26 mouse cellular contexts compared by ENCODE assay signal in genomic region chr11:3278351-3278750, GRCm38 (mm10). TPM values are rescaled to one million over a fixed set of nuclear protein-coding genes. Genes with fewer than 3 reads are reported as not detected.
DNase-seq lines count a peak whose midpoint lies in the region; ATAC-seq lines count a peak whose summit lies in the region.
"Had no signal": no experiment of that assay in that cellular context is flagged by ENCODE, and none has a peak within 500 bp of the region (broad histone marks: within the 10 kb centered on the region; RNA-seq: fewer than 3 reads in every experiment).

No protein-coding gene starts in this region.

- H3K4me3 ChIP-seq in kidney, embryonic 15.5 days (replicated peaks): no peak overlapping the region
- H3K4me3 ChIP-seq: embryonic facial prominence, embryonic 13.5 days; embryonic facial prominence, embryonic 15.5 days; erythroblast, embryonic 14.5 days; forebrain, embryonic 10.5 days; forebrain, embryonic 12.5 days had no signal

- no peak overlapping the region for H3K4me2 ChIP-seq in kidney, embryonic 15.5 days
- H3K4me2 ChIP-seq: embryonic facial prominence, embryonic 13.5 days; embryonic facial prominence, embryonic 15.5 days; forebrain, embryonic 12.5 days had no signal

- H3K27ac ChIP-seq in kidney, embryonic 15.5 days: no peak overlapping the region
- H3K27ac ChIP-seq: embryonic facial prominence, embryonic 13.5 days; embryonic facial prominence, embryonic 15.5 days; forebrain, embryonic 10.5 days; forebrain, embryonic 12.5 days had no signal

- ATAC-seq in kidney, embryonic 15.5 days (replicated peaks; ENCODE audit: low FRiP score): no peak
- ATAC-seq: activated CD4-positive, CD25-positive, alpha-beta regulatory T cell, adult 4 months; CD4-positive, CD25-positive, alpha-beta regulatory T cell, adult 4 months; forebrain, embryonic 14.5 days; forebrain, embryonic 16.5 days had no signal

- H3K4me1 ChIP-seq in kidney, embryonic 15.5 days: no peaks in the 10 kb centered on the region
- H3K4me1 ChIP-seq: embryonic facial prominence, embryonic 13.5 days; embryonic facial prominence, embryonic 15.5 days; forebrain, embryonic 10.5 days; forebrain, embryonic 12.5 days had no signal

- 46% methylated on average over 5 of the region's 5 CpGs for WGBS in kidney, embryonic 15.5 days

- peak; percentile 2 for DNase-seq in kidney, postnatal 10 days
- DNase-seq in testis, postnatal 10 days (ENCODE audit: low spot score): peak; percentile 27
- DNase-seq in testis, postnatal 14 days (ENCODE audit: low spot score): no peak
- no peak for DNase-seq in gastrocnemius, adult 8-10 months (ENCODE audit: low spot score in 2 of 2)
- DNase-seq: adrenal gland, adult 8-10 months; adrenal gland, postnatal 14 days; adrenal gland, postnatal 36 days; B cell, adult 2 months; cerebellum, adult 11 months; cerebellum, adult 18-20 months; cerebellum, adult 8-10 months; cerebellum, adult 9-11 months; cerebellum, postnatal 14 days; cerebellum, postnatal 36 days; embryo, embryonic 11 days had no signal

- peaks cover 4% of the 10 kb centered on the region; the same call in 1 of the 2 replicates for H3K9me3 ChIP-seq in kidney, embryonic 15.5 days (replicated peaks)
- H3K9me3 ChIP-seq: embryonic facial prominence, embryonic 15.5 days had no signal

- H3K9ac ChIP-seq in kidney, embryonic 15.5 days: no peak overlapping the region
- H3K9ac ChIP-seq: embryonic facial prominence, embryonic 13.5 days; embryonic facial prominence, embryonic 15.5 days; forebrain, embryonic 12.5 days had no signal

- no peaks in the 10 kb centered on the region for H3K36me3 ChIP-seq in kidney, embryonic 15.5 days
- H3K36me3 ChIP-seq: embryonic facial prominence, embryonic 13.5 days; embryonic facial prominence, embryonic 15.5 days; forebrain, embryonic 10.5 days; forebrain, embryonic 12.5 days had no signal

- no peaks in the 10 kb centered on the region for H3K27me3 ChIP-seq in kidney, embryonic 15.5 days
- H3K27me3 ChIP-seq: CH12.LX; embryonic facial prominence, embryonic 13.5 days; embryonic facial prominence, embryonic 15.5 days; forebrain, embryonic 12.5 days had no signal

RNA-seq across cellular contexts. Expression of gene Patz1, which starts 10.3 kb away (rescaled TPM):
- 57.3 and 60.4 TPM in 2 replicates for polyA plus RNA-seq in kidney, embryonic 15.5 days (2015; fragmentation: Nextera tagmentation; extraction: Ambion mirVana)
- 10 to 100 TPM; 13.0 to 22.3 (median 19.2) TPM for total RNA-seq in gastrocnemius, adult 8-10 months (2022)

RNA-seq across cellular contexts. Expression of gene Drg1, which starts 12.1 kb away (rescaled TPM):
- polyA plus RNA-seq in kidney, embryonic 15.5 days (2015; fragmentation: Nextera tagmentation; extraction: Ambion mirVana): 223 and 224 TPM in 2 replicates
- 10 to 100 TPM; 42.1 to 48.9 (median 44.3) TPM for total RNA-seq in gastrocnemius, adult 8-10 months (2022)

RNA-seq across cellular contexts. Expression of gene Pik3ip1, which starts 51.9 kb away (rescaled TPM):
- polyA plus RNA-seq in kidney, embryonic 15.5 days (2015; fragmentation: Nextera tagmentation; extraction: Ambion mirVana): 11.4 and 13.2 TPM in 2 replicates
- total RNA-seq in gastrocnemius, adult 8-10 months (2022): 10 to 100 TPM; 28.3 to 39.0 (median 36.6) TPM

Comparison
In these comparisons a context has a peak if more than half of its experiments do, and no peak if none do; other contexts are left out.
1. DNase-seq: peak in kidney, postnatal 10 days (single experiment) and testis, postnatal 10 days (single experiment); none in testis, postnatal 14 days (single experiment) and gastrocnemius, adult 8-10 months (0 of 2).